Mouse (Mus musculus): ENCODE data around the gene Usp54.

Gene Usp54

GRCm38 (mm10) chr14:20520179-20520578 lies 120.7 kb downstream of the Usp54 start:
- CTCF ChIA-PET: no interaction called here

- CTCF ChIA-PET: no interaction called here
Observed at GRCm38 (mm10) chr14:20508424-20508823, 132.4 kb downstream of the Usp54 start.

- CTCF ChIA-PET: no interaction called here
Observed at GRCm38 (mm10) chr14:20502966-20503365, 137.9 kb downstream of the Usp54 start.

GRCm38 (mm10) chr14:20499982-20500381 lies 140.9 kb downstream of the Usp54 start:
- CTCF ChIA-PET: no interaction called here
